Mouse (Mus musculus): ENCODE results near the gene Kcns3. TPM values are rescaled to one million over a fixed set of nuclear protein-coding genes. Genes with fewer than 3 reads are reported as not detected.
A peak's percentile ranks its signal among the peaks of the same experiment; 100 is the strongest.

Kcns3 gene
- polyA plus RNA-seq, 1 experiment from 2014 or later: 0.41 TPM

DNA sequence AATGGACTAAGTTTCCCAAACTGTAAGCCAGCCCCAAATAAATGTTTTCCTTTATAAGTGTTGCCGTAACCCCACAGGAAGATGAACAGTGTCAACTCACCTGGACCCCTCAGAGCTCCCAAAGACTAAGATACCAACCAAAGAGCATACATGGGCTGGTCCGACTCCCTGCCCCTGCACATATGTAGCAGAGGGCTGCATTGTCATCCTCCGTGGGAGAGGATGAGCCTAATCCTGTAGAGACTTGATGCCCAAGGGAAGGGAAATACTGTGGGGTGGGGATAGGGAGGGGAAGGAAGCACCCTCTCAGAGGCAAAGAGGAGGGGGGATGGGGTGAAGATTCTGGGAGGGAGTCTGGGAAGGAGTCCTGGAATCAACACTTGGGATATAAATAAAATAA lies 7.8 kb upstream of the Kcns3 start:
- no peaks in the 10 kb centered on the region for H3K36me3 ChIP-seq (ENCODE audit: control insufficient read depth, insufficient read depth, low read length)
- DNase-seq (ENCODE audit: low spot score) (no peak), ATAC-seq (ENCODE audit: insufficient number of reproducible peaks, low FRiP score, low TSS enrichment, low read depth) (no peak)
- H3K4me1 ChIP-seq (ENCODE audit: control insufficient read depth, insufficient read depth, low read length): no peaks in the 10 kb centered on the region
- no peaks in the 10 kb centered on the region for H3K27me3 ChIP-seq (ENCODE audit: control insufficient read depth, insufficient read depth, low read length)
- no peak overlapping the region for H3K4me3 ChIP-seq (ENCODE audit: low read depth, low read length)
- no peak overlapping the region for H3K27ac ChIP-seq (replicated peaks; ENCODE audit: low read depth, low read length)
- H3K9me3 ChIP-seq (ENCODE audit: control insufficient read depth, low read length): no peaks in the 10 kb centered on the region
- H3K4me2 ChIP-seq (ENCODE audit: low read depth, severe bottlenecking): no peak overlapping the region
- 86% methylated on average over 3 of the region's 3 CpGs for WGBS
- no peak overlapping the region for H3K9ac ChIP-seq (ENCODE audit: low read length)

DNA sequence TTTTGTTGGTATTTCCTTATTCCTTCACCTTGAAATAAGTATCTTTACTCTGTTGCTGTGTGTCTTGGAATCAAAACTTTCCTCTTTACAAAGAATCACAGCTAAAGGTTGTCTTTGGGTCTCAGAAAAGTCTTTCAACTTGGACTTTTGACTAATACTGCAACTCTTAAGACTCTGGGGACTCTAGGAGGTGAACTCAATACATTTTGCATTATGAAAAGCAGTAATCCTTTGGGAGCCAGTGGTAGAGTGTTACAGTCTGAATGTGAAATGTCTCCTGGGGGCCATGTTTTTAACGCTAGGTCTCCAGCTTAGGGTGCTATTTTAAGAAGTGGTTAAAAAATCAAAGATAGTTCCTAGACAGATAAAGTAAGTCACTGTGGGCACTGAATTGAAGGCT lies 4.3 kb upstream of the Kcns3 start:
- no peaks in the 10 kb centered on the region for H3K4me1 ChIP-seq (ENCODE audit: control insufficient read depth, insufficient read depth, low read length)
- no peak overlapping the region for H3K4me2 ChIP-seq (ENCODE audit: low read depth, severe bottlenecking)
- no peaks in the 10 kb centered on the region for H3K9me3 ChIP-seq (ENCODE audit: control insufficient read depth, low read length)
- H3K4me3 ChIP-seq (ENCODE audit: low read depth, low read length): no peak overlapping the region
- peaks cover 23% of the 10 kb centered on the region for H3K27me3 ChIP-seq (ENCODE audit: control insufficient read depth, insufficient read depth, low read length)
- no peaks in the 10 kb centered on the region for H3K36me3 ChIP-seq (ENCODE audit: control insufficient read depth, insufficient read depth, low read length)
- 100% methylated on average over 1 of the region's 1 CpGs for WGBS
- H3K9ac ChIP-seq (ENCODE audit: low read length): no peak overlapping the region
- DNase-seq (ENCODE audit: low spot score) (no peak), ATAC-seq (ENCODE audit: insufficient number of reproducible peaks, low FRiP score, low TSS enrichment, low read depth) (no peak)
- H3K27ac ChIP-seq (replicated peaks; ENCODE audit: low read depth, low read length): no peak overlapping the region

DNA sequence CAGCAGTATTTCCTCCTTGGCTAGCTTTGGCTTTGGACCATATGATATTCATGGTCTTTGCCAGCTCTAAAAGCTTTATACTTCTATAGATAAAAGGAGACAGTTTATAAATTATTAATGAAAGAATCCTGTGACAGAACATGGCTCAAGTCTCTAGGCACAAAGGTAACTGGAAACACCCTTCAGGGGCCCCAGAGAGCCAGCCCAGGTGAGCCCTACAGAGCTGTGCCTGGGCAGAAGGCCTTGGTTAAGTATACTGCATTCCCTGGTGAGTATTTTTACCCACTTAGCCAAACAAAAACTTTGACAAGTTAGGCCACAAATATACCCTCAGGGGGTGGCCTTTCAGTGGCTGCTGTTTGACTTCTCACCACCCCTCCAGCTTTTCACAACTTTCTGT lies 2.7 kb upstream of the Kcns3 start:
- no peak overlapping the region for H3K4me2 ChIP-seq (ENCODE audit: low read depth, severe bottlenecking)
- no peaks in the 10 kb centered on the region for H3K9me3 ChIP-seq (ENCODE audit: control insufficient read depth, low read length)
- ATAC-seq (ENCODE audit: insufficient number of reproducible peaks, low FRiP score, low TSS enrichment, low read depth): no peak
- H3K27me3 ChIP-seq (ENCODE audit: control insufficient read depth, insufficient read depth, low read length): peaks cover 37% of the 10 kb centered on the region
- H3K4me3 ChIP-seq (ENCODE audit: low read depth, low read length): no peak overlapping the region
- peaks cover 4% of the 10 kb centered on the region for H3K4me1 ChIP-seq (ENCODE audit: control insufficient read depth, insufficient read depth, low read length)
- H3K36me3 ChIP-seq (ENCODE audit: control insufficient read depth, insufficient read depth, low read length): no peaks in the 10 kb centered on the region
- H3K27ac ChIP-seq (replicated peaks; ENCODE audit: low read depth, low read length): no peak overlapping the region
- no peak overlapping the region for H3K9ac ChIP-seq (ENCODE audit: low read length)
- no peak for DNase-seq (ENCODE audit: low spot score)

DNA sequence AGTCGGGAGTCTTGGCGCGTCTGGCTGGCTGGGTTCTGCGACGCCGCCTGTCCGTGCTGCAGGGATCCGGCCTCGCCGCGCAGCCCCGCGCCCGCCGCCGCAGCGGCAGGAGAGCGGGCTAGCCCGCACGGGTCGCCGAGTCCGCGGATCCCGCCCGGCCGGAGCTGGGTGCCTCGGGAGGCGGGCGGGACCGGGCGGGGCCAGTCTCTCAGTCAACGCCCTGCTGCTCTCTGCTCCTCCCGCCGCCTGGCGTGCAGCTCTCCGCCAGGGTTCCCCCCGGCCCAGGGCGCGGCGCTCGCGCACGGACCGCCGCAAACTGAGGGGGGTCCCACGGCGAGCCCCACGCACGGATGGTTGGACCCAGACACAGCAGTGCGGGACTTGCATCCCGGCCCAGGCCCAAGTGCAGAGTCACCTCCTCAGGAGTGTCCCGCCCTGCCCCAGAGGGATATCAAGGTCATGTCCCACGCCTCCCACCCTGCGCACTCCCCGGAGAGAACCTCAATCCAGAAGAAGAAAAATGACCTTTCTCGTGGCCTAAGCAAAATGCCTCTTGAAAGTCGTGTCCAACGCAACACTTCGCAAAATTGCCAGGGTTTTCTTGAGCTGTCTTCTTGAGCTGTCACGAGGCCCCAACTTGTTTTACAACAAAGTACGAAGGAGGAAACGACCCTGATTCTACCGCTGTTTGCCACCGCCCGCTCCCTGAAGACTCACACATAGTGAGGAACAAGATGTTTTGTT lies 492 bp downstream of the Kcns3 start:
- Histone ChIP-seq H3K27me3 (ENCODE audit: control insufficient read depth, insufficient read depth, low read length) (peaks cover 42% of the 10 kb centered on the region), H3K4me3 (ENCODE audit: low read depth, low read length) (peak overlapping the region; percentile 45), H3K9me3 (ENCODE audit: control insufficient read depth, low read length) (no peaks in the 10 kb centered on the region), H3K36me3 (ENCODE audit: control insufficient read depth, insufficient read depth, low read length) (no peaks in the 10 kb centered on the region), H3K9ac (ENCODE audit: low read length) (peak overlapping the region; percentile 47; the same call in 1 of the 2 replicates), H3K27ac (replicated peaks; ENCODE audit: low read depth, low read length) (no peak overlapping the region), H3K4me1 (ENCODE audit: control insufficient read depth, insufficient read depth, low read length) (peaks cover 4% of the 10 kb centered on the region), H3K4me2 (ENCODE audit: low read depth, severe bottlenecking) (peak overlapping the region; percentile 93)
- DNase-seq (ENCODE audit: low spot score) (peak; percentile 68), ATAC-seq (ENCODE audit: insufficient number of reproducible peaks, low FRiP score, low TSS enrichment, low read depth) (0 out of 2 replicates have a peak, but pooled peaks have one; percentile 33)
- under 1% methylated on average over 57 of the region's 66 CpGs for WGBS

DNA sequence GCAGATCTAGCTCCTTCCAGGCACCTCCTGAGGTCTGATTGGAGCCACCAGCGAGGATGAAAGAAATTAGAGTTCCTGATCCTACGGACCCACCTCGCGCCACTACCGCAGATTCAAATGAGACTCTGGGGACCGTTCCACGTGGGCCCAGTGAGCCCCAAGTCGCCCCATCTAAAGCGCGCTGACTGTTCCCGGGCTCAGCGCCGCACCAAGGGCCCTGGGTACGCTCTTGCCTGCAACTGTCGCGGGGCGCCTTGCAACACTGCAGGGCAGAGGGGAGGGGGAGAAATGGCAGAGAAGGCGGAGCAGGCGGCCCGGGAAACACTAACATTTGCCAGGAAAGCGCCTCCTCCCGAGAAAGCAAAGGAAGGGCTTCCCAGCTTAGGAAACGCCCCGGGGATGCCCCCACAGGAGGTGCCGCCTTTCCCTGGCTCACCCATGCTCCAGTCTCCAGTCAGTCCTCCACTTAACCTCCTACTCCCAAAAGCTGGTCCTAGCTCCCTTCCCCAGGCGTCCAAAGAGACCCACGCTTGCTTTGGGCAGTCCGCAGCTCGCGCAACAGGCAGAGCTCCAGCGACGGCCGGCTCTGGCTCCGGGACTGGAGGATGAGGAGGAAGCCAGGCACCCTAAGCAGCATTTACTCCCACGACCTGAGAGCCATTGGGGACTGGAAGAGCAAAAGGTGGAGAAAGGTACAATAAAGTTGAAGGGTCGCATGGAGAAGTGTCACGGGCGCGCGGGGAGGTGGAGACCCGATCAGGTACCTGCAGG lies 1.2 kb downstream of the Kcns3 start:
- peaks cover 4% of the 10 kb centered on the region for H3K4me1 ChIP-seq (ENCODE audit: control insufficient read depth, insufficient read depth, low read length)
- no peak overlapping the region for H3K27ac ChIP-seq (replicated peaks; ENCODE audit: low read depth, low read length)
- DNase-seq (ENCODE audit: low spot score) (peak; percentile 69), ATAC-seq (ENCODE audit: insufficient number of reproducible peaks, low FRiP score, low TSS enrichment, low read depth) (peak; percentile 51; the same call in 1 of the 2 replicates)
- H3K27me3 ChIP-seq (ENCODE audit: control insufficient read depth, insufficient read depth, low read length): peaks cover 42% of the 10 kb centered on the region
- H3K36me3 ChIP-seq (ENCODE audit: control insufficient read depth, insufficient read depth, low read length): no peaks in the 10 kb centered on the region
- H3K9ac ChIP-seq (ENCODE audit: low read length): peak overlapping the region; percentile 47; the same call in 1 of the 2 replicates
- WGBS: under 1% methylated on average over 41 of the region's 41 CpGs
- peak overlapping the region; percentile 93 for H3K4me2 ChIP-seq (ENCODE audit: low read depth, severe bottlenecking)
- no peaks in the 10 kb centered on the region for H3K9me3 ChIP-seq (ENCODE audit: control insufficient read depth, low read length)
- H3K4me3 ChIP-seq (ENCODE audit: low read depth, low read length): peak overlapping the region; percentile 45

DNA sequence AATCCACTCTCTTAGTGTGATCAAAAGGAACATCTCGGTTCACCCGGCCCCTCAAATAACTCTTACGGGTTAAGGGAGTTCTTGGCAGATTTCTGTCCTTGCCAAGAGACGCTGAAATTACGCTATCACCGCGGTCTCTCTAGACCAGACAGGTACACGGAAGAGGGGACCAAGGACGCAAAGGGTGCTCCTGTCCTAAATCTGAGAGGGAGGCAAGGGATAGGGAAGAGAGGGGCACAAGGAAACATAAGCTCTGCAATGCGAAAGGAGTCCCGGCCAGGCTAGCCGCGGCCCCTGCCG lies 1.8 kb downstream of the Kcns3 start:
- Histone ChIP-seq H3K27ac (replicated peaks; ENCODE audit: low read depth, low read length) (no peak overlapping the region), H3K4me2 (ENCODE audit: low read depth, severe bottlenecking) (peak overlapping the region; percentile 93), H3K9me3 (ENCODE audit: control insufficient read depth, low read length) (no peaks in the 10 kb centered on the region), H3K4me1 (ENCODE audit: control insufficient read depth, insufficient read depth, low read length) (peaks cover 4% of the 10 kb centered on the region), H3K9ac (ENCODE audit: low read length) (no peak overlapping the region), H3K4me3 (ENCODE audit: low read depth, low read length) (peak overlapping the region; percentile 45), H3K27me3 (ENCODE audit: control insufficient read depth, insufficient read depth, low read length) (peaks cover 42% of the 10 kb centered on the region), H3K36me3 (ENCODE audit: control insufficient read depth, insufficient read depth, low read length) (no peaks in the 10 kb centered on the region)
- ATAC-seq (ENCODE audit: insufficient number of reproducible peaks, low FRiP score, low TSS enrichment, low read depth) (peak; percentile 54; the same call in 1 of the 2 replicates), DNase-seq (ENCODE audit: low spot score) (no peak)
- 1% methylated on average over 14 of the region's 14 CpGs for WGBS

DNA sequence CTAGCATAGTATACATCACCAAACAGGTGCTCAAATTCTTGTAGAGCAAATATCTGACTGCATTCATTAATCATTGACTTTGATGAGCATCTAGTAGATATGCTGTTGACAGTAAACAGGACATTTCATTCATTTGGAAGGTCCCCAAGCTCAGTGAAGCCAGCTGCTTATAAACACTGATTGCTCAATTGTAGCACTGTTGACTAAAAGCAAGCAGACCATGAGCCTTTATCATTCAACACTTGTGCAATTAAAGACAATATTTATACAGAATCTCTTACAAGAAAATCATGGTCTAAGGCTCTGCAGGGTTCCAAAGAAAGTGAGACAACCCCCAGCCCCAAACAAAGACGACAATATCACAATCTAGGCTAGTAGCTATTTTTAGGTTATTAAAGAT lies 6.0 kb downstream of the Kcns3 start:
- Histone ChIP-seq H3K27ac (replicated peaks; ENCODE audit: low read depth, low read length) (no peak overlapping the region), H3K4me2 (ENCODE audit: low read depth, severe bottlenecking) (no peak overlapping the region), H3K36me3 (ENCODE audit: control insufficient read depth, insufficient read depth, low read length) (no peaks in the 10 kb centered on the region), H3K4me1 (ENCODE audit: control insufficient read depth, insufficient read depth, low read length) (peaks cover 4% of the 10 kb centered on the region), H3K9me3 (ENCODE audit: control insufficient read depth, low read length) (no peaks in the 10 kb centered on the region), H3K27me3 (ENCODE audit: control insufficient read depth, insufficient read depth, low read length) (peaks cover 18% of the 10 kb centered on the region), H3K4me3 (ENCODE audit: low read depth, low read length) (no peak overlapping the region), H3K9ac (ENCODE audit: low read length) (no peak overlapping the region)
- 85% methylated on average over 1 of the region's 1 CpGs for WGBS
- no peak for ATAC-seq (ENCODE audit: insufficient number of reproducible peaks, low FRiP score, low TSS enrichment, low read depth)
- no peak for DNase-seq (ENCODE audit: low spot score)

DNA sequence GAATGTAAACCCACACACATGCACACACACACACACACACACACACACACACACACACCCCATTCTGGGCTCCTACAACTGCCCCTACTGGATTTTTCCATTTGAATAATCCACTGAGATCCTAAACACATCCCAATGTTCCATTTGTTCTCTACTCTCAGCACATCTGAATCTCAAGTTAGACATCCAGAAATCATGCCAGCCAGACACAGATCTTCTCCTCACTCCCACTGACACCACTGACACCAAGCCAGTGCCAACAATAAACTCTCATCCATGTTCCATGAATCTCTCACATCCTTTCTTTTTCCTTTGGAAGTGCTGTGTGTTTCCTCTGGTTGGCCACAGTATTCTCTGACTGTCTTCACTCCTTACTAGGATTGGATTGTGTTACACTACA lies 18.4 kb downstream of the Kcns3 start:
- H3K27me3 ChIP-seq (ENCODE audit: control insufficient read depth, insufficient read depth, low read length): no peaks in the 10 kb centered on the region
- H3K4me2 ChIP-seq (ENCODE audit: low read depth, severe bottlenecking): no peak overlapping the region
- no peaks in the 10 kb centered on the region for H3K4me1 ChIP-seq (ENCODE audit: control insufficient read depth, insufficient read depth, low read length)
- H3K36me3 ChIP-seq (ENCODE audit: control insufficient read depth, insufficient read depth, low read length): no peaks in the 10 kb centered on the region
- ATAC-seq (ENCODE audit: insufficient number of reproducible peaks, low FRiP score, low TSS enrichment, low read depth): no peak
- H3K9me3 ChIP-seq (ENCODE audit: control insufficient read depth, low read length): no peaks in the 10 kb centered on the region
- H3K27ac ChIP-seq (replicated peaks; ENCODE audit: low read depth, low read length): no peak overlapping the region
- H3K9ac ChIP-seq (ENCODE audit: low read length): no peak overlapping the region
- no peak overlapping the region for H3K4me3 ChIP-seq (ENCODE audit: low read depth, low read length)
- DNase-seq (ENCODE audit: low spot score): no peak
